Mouse (Mus musculus) c-Kit-positive CD71-positive TER-119-negative erythroid progenitor cells, embryonic 14.5 days (primary cell): ENCODE measurements at regions not wholly inside any gene's neighbourhood (a gene's known extent, or its start where the extent isn't known, plus 50 kb on each side); places are given as distances from the start of the nearest gene placed in this dataset.

Source experiments
- DNase-seq: peaks from one replicate; pipeline ENCODE4 v3.0.0-alpha.2; 2013; ENCODE audit warnings: low read depth

- DNase-seq, result no peak
Measured at GRCm38 (mm10) chr6:117422846-117423573, 254.7 kb downstream of the Cxcl12 start.

GRCm38 (mm10) chr6:117426363-117426762 lies 258.0 kb downstream of the Cxcl12 start:
- no peak for DNase-seq

- no peak for DNase-seq
Measured at GRCm38 (mm10) chr6:117427351-117428142, 259.2 kb downstream of the Cxcl12 start.

- DNase-seq, result no peak
Measured at GRCm38 (mm10) chr6:117428441-117428840, 260.1 kb downstream of the Cxcl12 start.

GRCm38 (mm10) chr6:117430876-117431781 lies 262.8 kb downstream of the Cxcl12 start:
- DNase-seq, result no peak

GRCm38 (mm10) chr6:117436851-117437250 lies 268.5 kb downstream of the Cxcl12 start:
- DNase-seq, result no peak

- DNase-seq, result no peak
Measured at GRCm38 (mm10) chr6:117437411-117438101, 269.2 kb downstream of the Cxcl12 start.

GRCm38 (mm10) chr6:117448652-117449051 lies 280.3 kb downstream of the Cxcl12 start:
- DNase-seq, result no peak

GRCm38 (mm10) chr6:117451001-117451400 lies 282.7 kb downstream of the Cxcl12 start:
- DNase-seq, result no peak

GRCm38 (mm10) chr6:117460193-117460592 lies 291.9 kb downstream of the Cxcl12 start:
- no peak for DNase-seq

GRCm38 (mm10) chr6:117465165-117465564 lies 296.8 kb downstream of the Cxcl12 start:
- no peak for DNase-seq

- no peak for DNase-seq
Measured at GRCm38 (mm10) chr6:117465606-117466174, 297.4 kb downstream of the Cxcl12 start.

GRCm38 (mm10) chr6:117479376-117479775 lies 311.0 kb downstream of the Cxcl12 start:
- DNase-seq, result no peak

GRCm38 (mm10) chr6:117480396-117480795 lies 312.1 kb downstream of the Cxcl12 start:
- DNase-seq, result no peak

- no peak for DNase-seq
Measured at GRCm38 (mm10) chr6:117489161-117489560, 320.8 kb downstream of the Cxcl12 start.

- no peak for DNase-seq
Measured at GRCm38 (mm10) chr6:117489761-117490396, 321.5 kb downstream of the Cxcl12 start.

GRCm38 (mm10) chr6:117494971-117495370 lies 326.6 kb downstream of the Cxcl12 start:
- no peak for DNase-seq

- DNase-seq, result no peak
Measured at GRCm38 (mm10) chr6:117497337-117497736, 329.0 kb downstream of the Cxcl12 start.

GRCm38 (mm10) chr6:117497904-117498303 lies 329.6 kb downstream of the Cxcl12 start:
- DNase-seq, result no peak

GRCm38 (mm10) chr6:117502346-117502745 lies 334.0 kb downstream of the Cxcl12 start:
- DNase-seq, result no peak

GRCm38 (mm10) chr6:117504771-117505170 lies 336.2 kb upstream of the Zfp637 start:
- no peak for DNase-seq
